Mouse (Mus musculus) embryonic facial prominence, embryonic 12.5 days (tissue): Measurements from ENCODE around the gene Xylt1. TPM values are rescaled to one million over a fixed set of nuclear protein-coding genes. Genes with fewer than 3 reads are reported as not detected.

Experiments
- ATAC-seq: fragments of 200-750 bp; cut with Nextera tagmentation; 2 replicates; pipeline ENCODE4 v1.8.0; 2017; ENCODE audit not compliant: insufficient number of reproducible peaks, insufficient read depth, low FRiP score, low TSS enrichment
- H3K27ac ChIP-seq: fragments of 300-500 bp; sonication (generic); 2 replicates; pipeline ENCODE4 v1.5.1; 2016; ENCODE audit warnings: mild to moderate bottlenecking
- H3K27me3 ChIP-seq: fragments of 300-500 bp; sonication (generic); 2 replicates; pipeline ENCODE4 v1.6.1; 2016; ENCODE audit warnings: mild to moderate bottlenecking, moderate library complexity
- H3K36me3 ChIP-seq: fragments of 300-500 bp; sonication (generic); 2 replicates; pipeline ENCODE4 v1.6.1; 2016; ENCODE audit warnings: mild to moderate bottlenecking
- H3K4me1 ChIP-seq: fragments of 300-500 bp; sonication (generic); 2 replicates; pipeline ENCODE4 v1.6.1; 2016
- H3K4me2 ChIP-seq: fragments of 300-500 bp; sonication (generic); replicated peaks from 2 replicates; pipeline ENCODE4 v1.6.1; 2016; ENCODE audit warnings: mild to moderate bottlenecking, moderate library complexity
- H3K4me3 ChIP-seq: fragments of 300-500 bp; sonication (generic); 2 replicates; pipeline ENCODE4 v1.5.1; 2016; ENCODE audit warnings: mild to moderate bottlenecking
- H3K9ac ChIP-seq: fragments of 300-500 bp; sonication (generic); 2 replicates; pipeline ENCODE4 v1.6.1; 2016; ENCODE audit warnings: mild to moderate bottlenecking, moderate library complexity
- H3K9me3 ChIP-seq: fragments of 300-500 bp; sonication (generic); 2 replicates; pipeline ENCODE4 v1.6.1; 2016; ENCODE audit warnings: mild to moderate bottlenecking, moderate library complexity
- WGBS: fragments of 180-500 bp; shearing (Covaris S2); methylation state at CpG from one replicate; pipeline ENCODE4 v1.1.7; 2016; 5-methylcytosine and 5-hydroxymethylcytosine counted together
- polyA plus RNA-seq: library from polyadenylated mRNA; unstranded; fragments of >200 nt; fragmentation: Nextera tagmentation; extraction: Ambion mirVana; gene quantifications from 2 replicates; pipeline ENCODE4 v1.2.1, GENCODE M21; 2016

The Xylt1 gene
- polyA plus RNA-seq, 1 experiment from 2014 or later = 2.0 TPM

DNA sequence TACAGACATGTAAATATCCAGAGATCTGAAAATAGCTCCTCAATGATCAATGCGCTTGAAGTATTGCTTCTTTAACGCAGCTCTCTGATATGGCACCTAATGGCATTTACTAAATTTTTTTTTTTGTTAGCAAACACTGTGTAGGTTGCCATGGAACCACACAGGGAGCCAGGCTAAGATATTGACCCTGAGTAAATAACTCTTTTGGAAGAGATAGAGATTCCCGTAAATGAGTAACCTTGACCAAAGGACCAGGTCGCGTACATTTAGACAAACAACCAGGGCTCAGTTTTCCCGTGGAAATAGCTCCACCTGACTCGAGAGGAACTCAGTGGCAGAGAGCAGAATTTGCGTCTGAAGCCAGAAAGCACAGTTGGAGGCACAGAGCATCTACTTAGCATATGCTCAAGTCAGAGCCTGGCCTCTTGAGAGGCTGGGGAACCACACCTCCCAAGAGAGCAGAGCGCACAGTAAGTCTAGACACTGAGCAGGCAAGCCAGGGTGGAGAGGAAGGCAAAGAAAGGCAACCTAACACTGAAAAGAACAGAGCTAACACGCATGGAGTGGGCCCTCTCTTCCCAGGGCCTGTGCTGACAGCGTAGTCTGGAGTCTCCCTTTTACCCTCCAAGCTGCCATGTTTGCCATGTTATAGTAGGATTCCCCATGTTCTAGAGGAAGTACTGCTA lies 232.2 kb downstream of the Xylt1 start:
- Histone ChIP-seq H3K4me3 (no peak overlapping the region), H3K9ac (no peak overlapping the region), H3K27ac (no peak overlapping the region), H3K4me1 (no peaks in the 10 kb centered on the region), H3K4me2 (no peak overlapping the region), H3K27me3 (no peaks in the 10 kb centered on the region), H3K9me3 (no peaks in the 10 kb centered on the region), H3K36me3 (no peaks in the 10 kb centered on the region)
- WGBS = 81% methylated on average over 11 of the region's 11 CpGs
- no peak for ATAC-seq

DNA sequence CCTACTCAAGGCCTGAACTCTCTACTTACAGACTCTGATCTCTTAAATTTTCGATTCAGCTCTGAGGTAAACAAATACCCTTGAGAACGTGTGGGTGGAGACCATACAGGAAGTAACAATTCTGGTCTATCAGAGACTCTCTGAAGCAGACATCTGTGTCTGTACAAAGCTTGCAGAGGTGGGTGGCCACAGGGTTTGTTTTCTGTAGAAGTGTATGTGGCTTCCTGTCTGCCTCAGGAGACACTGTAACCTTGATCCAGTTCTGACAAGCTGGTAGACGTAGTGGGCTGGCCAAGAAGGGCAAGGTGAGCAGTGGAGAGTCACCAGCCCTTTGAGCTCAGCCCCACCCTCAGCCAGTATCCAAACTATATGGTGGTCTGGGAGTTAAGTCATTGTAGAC lies 233.0 kb downstream of the Xylt1 start:
- no peak overlapping the region for H3K9ac ChIP-seq
- no peak overlapping the region for H3K27ac ChIP-seq
- H3K27me3 ChIP-seq = no peaks in the 10 kb centered on the region
- WGBS = 36% methylated on average over 3 of the region's 3 CpGs
- ATAC-seq = no peak
- no peaks in the 10 kb centered on the region for H3K9me3 ChIP-seq
- no peaks in the 10 kb centered on the region for H3K36me3 ChIP-seq
- H3K4me2 ChIP-seq = no peak overlapping the region
- H3K4me3 ChIP-seq = no peak overlapping the region
- H3K4me1 ChIP-seq = no peaks in the 10 kb centered on the region

DNA sequence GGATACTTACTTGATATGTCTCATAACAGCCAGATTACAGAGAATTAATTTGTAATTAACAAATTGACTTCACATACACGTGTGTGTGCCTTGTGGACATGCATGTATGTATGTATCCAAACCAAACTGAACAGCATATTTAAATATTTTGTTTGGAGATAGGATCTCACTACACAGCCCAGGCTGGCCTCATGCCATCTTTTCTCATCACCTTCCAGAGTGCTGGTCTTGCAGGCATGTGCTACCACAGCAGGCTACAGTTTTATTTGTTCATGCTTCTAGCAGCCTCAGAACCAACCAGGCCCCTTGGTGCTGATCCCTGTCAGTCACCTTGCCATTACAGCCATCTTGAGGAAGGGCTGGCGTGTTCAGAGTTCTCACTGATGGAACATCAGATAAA lies 233.6 kb downstream of the Xylt1 start:
- Histone ChIP-seq H3K9ac (no peak overlapping the region), H3K27ac (no peak overlapping the region), H3K36me3 (no peaks in the 10 kb centered on the region), H3K4me1 (no peaks in the 10 kb centered on the region), H3K27me3 (no peaks in the 10 kb centered on the region), H3K4me2 (no peak overlapping the region), H3K9me3 (no peaks in the 10 kb centered on the region), H3K4me3 (no peak overlapping the region)
- ATAC-seq = no peak
- 70% methylated on average over 2 of the region's 2 CpGs for WGBS

DNA sequence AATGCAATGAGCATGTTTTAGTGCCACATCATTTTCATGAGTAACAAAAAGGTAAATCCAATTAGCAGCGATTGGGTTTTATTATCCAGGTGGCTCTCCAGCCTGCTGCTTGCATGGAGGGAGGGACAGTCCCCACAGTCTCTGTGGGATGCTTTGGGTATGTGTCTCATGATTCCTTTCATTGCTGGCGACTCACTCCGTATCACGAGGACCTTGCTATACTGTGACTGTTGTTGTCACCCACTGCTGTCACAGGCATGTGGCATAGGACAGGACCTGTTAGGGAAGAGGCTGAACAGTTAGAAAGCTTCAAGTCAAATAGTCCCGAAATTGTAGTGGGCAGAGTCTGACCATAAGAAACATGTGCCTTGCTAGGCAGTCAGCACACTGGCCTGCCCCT lies 234.1 kb downstream of the Xylt1 start:
- Histone ChIP-seq H3K36me3 (no peaks in the 10 kb centered on the region), H3K9ac (no peak overlapping the region), H3K4me3 (no peak overlapping the region), H3K27ac (no peak overlapping the region), H3K4me2 (no peak overlapping the region), H3K27me3 (no peaks in the 10 kb centered on the region), H3K4me1 (no peaks in the 10 kb centered on the region), H3K9me3 (no peaks in the 10 kb centered on the region)
- ATAC-seq = no peak
- 89% methylated on average over 5 of the region's 5 CpGs for WGBS

DNA sequence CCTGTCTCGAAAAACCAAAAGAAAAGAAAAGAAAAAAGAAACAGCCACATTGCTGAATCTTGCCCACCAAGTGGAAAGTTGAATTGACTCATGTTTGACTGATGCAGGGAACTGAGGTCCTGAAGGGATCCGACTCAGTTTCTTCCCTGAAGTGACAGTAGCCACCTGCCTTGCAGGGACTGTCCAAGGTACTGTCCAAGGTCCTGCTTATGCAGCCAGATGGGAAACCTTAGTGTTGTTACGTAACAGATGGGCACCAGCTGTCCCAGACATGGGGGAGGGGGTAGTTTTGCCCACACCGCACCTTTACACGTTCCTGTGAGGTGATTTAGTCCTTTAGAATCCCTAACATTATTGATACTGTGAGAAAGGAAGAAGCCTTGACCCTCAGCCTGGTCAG lies 235.5 kb downstream of the Xylt1 start:
- H3K27ac ChIP-seq = no peak overlapping the region
- 58% methylated on average over 5 of the region's 5 CpGs for WGBS
- no peaks in the 10 kb centered on the region for H3K9me3 ChIP-seq
- ATAC-seq = no peak
- no peak overlapping the region for H3K4me2 ChIP-seq
- H3K36me3 ChIP-seq = no peaks in the 10 kb centered on the region
- H3K27me3 ChIP-seq = no peaks in the 10 kb centered on the region
- H3K9ac ChIP-seq = no peak overlapping the region
- H3K4me1 ChIP-seq = no peaks in the 10 kb centered on the region
- H3K4me3 ChIP-seq = no peak overlapping the region

DNA sequence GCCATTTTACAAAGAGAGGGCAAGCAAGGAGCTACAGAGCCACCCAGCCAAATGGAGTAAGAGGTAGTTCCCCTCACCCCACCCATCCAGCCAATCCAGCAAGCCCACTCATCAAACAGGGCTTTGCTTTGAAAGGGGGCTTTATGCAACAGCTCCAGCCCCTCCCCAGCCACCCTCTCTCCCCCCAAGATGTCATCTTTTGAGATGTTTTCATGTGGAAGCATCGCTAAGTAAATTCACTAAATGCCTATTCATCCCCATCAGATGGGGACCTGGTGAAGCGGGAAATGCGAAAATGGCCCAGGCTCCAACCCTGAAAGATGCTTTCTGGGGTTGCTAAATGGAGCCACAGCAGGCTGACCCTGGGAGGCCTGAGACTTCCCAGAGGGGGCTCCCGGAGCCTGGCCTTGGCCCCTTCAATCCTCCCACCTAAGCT lies 238.0 kb downstream of the Xylt1 start:
- Histone ChIP-seq H3K36me3 (no peaks in the 10 kb centered on the region), H3K4me2 (no peak overlapping the region), H3K27ac (no peak overlapping the region), H3K9ac (no peak overlapping the region), H3K4me3 (no peak overlapping the region), H3K9me3 (no peaks in the 10 kb centered on the region), H3K27me3 (no peaks in the 10 kb centered on the region), H3K4me1 (no peaks in the 10 kb centered on the region)
- 58% methylated on average over 4 of the region's 4 CpGs for WGBS
- no peak for ATAC-seq

DNA sequence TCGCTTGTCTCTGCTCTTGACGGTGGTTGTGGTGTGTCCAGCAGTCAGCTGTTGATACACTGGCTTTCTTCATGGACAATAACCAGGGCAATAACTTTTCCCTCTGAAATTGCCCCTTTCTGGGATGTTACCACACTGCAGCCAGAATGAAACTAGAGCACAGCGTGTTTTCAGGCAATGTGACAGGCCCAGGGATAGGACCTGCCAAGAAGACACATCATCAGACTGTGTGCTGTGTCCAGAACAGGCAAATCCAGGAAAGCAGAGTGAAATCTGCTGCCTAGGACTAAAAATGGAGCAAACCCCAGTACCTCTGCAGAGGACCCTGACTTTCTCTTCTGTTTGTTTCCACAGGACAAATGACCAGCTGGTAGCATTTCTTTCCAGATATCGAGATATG lies 240.8 kb downstream of the Xylt1 start:
- Histone ChIP-seq H3K4me2 (no peak overlapping the region), H3K4me3 (no peak overlapping the region), H3K9ac (no peak overlapping the region), H3K9me3 (no peaks in the 10 kb centered on the region), H3K27me3 (no peaks in the 10 kb centered on the region), H3K27ac (no peak overlapping the region), H3K4me1 (no peaks in the 10 kb centered on the region), H3K36me3 (no peaks in the 10 kb centered on the region)
- ATAC-seq = no peak
- WGBS = 82% methylated on average over 4 of the region's 4 CpGs

DNA sequence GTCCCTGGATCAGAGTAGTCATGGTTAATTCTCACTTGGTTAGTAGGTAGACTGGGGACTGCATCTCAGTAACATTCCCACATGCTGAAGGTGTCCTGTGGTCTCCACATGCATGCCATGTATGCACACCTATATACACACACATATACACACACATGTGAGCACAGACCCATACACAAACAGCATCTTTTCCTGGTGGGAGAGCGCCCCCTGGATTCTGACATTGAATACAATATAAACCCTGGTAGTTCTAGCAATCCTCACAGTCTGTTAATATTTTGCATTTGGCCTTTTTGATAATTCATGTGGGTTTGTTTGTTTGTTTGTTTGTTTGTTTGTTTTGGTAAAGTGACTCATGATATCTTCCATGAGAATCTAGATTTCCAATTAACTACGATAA lies 242.0 kb downstream of the Xylt1 start:
- Histone ChIP-seq H3K9me3 (no peaks in the 10 kb centered on the region), H3K9ac (no peak overlapping the region), H3K4me1 (no peaks in the 10 kb centered on the region), H3K27ac (no peak overlapping the region), H3K36me3 (no peaks in the 10 kb centered on the region), H3K4me3 (no peak overlapping the region), H3K27me3 (no peaks in the 10 kb centered on the region), H3K4me2 (no peak overlapping the region)
- WGBS = 80% methylated on average over 2 of the region's 2 CpGs
- ATAC-seq = no peak

DNA sequence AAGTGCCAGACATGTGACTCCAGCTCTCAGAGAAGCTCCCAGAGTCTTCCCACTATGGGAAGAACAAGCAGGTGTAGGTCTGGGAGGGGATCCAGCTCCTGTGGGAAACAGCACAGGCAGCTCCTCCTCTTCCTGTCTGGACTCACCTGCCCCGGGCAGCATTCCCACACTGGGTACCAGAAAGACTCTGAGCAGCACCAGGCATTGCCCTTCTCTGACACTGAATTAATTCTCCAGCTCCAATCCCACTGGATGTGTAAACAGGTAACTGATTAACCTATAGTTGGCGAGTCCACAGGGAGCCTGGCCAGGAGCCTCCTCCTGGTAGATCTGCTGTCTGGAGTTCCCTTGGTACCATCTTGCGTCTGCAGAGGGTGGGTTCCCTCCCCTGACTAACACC lies 248.0 kb downstream of the Xylt1 start:
- Histone ChIP-seq H3K27me3 (no peaks in the 10 kb centered on the region), H3K9me3 (no peaks in the 10 kb centered on the region), H3K4me3 (no peak overlapping the region), H3K9ac (no peak overlapping the region), H3K4me2 (no peak overlapping the region), H3K4me1 (no peaks in the 10 kb centered on the region), H3K36me3 (no peaks in the 10 kb centered on the region), H3K27ac (no peak overlapping the region)
- WGBS = 77% methylated on average over 3 of the region's 3 CpGs
- ATAC-seq = no peak

DNA sequence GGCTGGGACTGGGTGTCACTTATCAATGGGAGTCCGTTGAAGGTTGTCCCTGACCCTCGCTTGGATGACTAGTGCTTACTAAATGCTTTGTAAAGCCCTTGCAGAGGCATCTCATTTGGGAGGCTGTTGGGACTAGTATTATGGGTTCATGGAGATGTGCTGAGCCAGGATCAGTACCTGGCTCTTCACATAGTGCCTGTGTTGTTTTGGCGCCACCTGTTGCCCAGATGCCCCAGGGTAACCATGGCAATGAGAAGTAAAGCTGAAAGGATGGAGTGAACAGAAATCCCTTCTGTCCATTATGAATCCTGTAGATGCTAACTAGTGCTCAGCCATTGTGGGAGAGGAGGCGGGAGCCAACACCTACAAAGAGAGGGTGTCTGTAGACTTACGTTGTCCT lies 249.9 kb downstream of the Xylt1 start:
- Histone ChIP-seq H3K4me1 (no peaks in the 10 kb centered on the region), H3K9ac (no peak overlapping the region), H3K4me2 (no peak overlapping the region), H3K4me3 (no peak overlapping the region), H3K27me3 (no peaks in the 10 kb centered on the region), H3K36me3 (no peaks in the 10 kb centered on the region), H3K27ac (no peak overlapping the region), H3K9me3 (no peaks in the 10 kb centered on the region)
- 67% methylated on average over 5 of the region's 5 CpGs for WGBS
- no peak for ATAC-seq

DNA sequence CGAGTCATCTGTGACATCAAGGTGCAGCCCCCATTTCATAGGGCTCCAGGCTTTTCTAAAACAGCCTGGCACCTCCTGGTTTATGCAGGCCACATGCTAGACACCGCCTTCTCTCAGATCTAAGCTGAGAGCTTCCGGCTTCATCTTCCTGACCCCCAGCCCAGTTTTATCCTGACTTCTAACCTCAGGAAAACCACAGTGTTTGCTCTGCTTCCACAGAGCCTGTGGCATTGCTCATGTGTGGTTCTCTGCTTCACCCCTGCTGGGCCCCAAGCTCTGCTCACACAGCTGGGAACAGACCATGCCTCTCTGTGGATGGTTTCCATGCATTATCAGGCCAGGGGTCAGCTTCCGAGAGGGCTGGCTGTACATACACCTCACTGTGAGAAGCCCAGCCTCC lies 254.8 kb downstream of the Xylt1 start:
- no peak overlapping the region for H3K4me3 ChIP-seq
- no peaks in the 10 kb centered on the region for H3K4me1 ChIP-seq
- no peak overlapping the region for H3K27ac ChIP-seq
- H3K36me3 ChIP-seq = no peaks in the 10 kb centered on the region
- no peak overlapping the region for H3K4me2 ChIP-seq
- no peak overlapping the region for H3K9ac ChIP-seq
- no peaks in the 10 kb centered on the region for H3K27me3 ChIP-seq
- no peaks in the 10 kb centered on the region for H3K9me3 ChIP-seq
- no peak for ATAC-seq
- 78% methylated on average over 4 of the region's 4 CpGs for WGBS

DNA sequence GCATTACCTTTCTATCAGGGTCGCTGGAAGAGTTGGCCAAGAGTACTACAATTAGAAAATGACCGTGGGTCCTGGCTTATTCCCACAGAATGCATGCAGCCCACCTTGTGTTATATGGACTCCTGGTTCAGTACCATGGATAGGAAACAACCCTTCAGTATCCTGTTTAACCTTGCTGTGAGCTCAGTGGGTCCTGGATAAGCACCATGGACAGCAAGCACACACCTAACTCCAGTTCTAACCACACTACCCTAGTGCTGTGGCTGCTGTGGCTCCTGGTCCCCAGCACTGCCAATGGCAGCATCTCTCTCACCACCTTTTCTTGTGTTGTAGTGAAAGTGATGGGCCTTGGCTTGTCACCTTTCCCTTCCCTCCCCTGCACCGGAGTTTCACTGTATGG lies 255.9 kb downstream of the Xylt1 start:
- no peaks in the 10 kb centered on the region for H3K4me1 ChIP-seq
- H3K4me3 ChIP-seq = no peak overlapping the region
- H3K27me3 ChIP-seq = no peaks in the 10 kb centered on the region
- no peak overlapping the region for H3K27ac ChIP-seq
- 73% methylated on average over 3 of the region's 3 CpGs for WGBS
- no peaks in the 10 kb centered on the region for H3K9me3 ChIP-seq
- ATAC-seq = no peak
- H3K9ac ChIP-seq = no peak overlapping the region
- no peak overlapping the region for H3K4me2 ChIP-seq
- H3K36me3 ChIP-seq = no peaks in the 10 kb centered on the region

DNA sequence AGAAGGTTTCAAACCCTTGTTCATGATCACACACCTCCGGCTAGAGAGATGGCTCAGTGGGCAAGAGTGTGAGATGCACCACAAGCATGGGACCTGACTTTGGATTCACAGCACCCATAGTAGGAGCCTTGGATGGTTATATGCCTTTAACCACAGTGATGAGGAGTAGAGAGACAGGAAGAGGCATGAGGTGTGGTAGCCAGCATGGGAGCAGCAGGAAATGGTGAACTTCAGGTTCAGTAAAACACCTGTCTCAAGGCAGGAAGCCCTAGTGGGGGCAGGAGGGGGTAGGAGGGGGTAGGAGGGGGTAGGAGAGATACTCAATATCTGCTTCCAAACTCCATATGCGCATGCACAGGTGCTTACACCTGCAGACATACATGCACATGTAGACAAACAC lies 257.2 kb downstream of the Xylt1 start:
- 89% methylated on average over 1 of the region's 2 CpGs for WGBS
- Histone ChIP-seq H3K4me2 (no peak overlapping the region), H3K27ac (no peak overlapping the region), H3K36me3 (no peaks in the 10 kb centered on the region), H3K9me3 (no peaks in the 10 kb centered on the region), H3K9ac (no peak overlapping the region), H3K4me1 (no peaks in the 10 kb centered on the region), H3K27me3 (no peaks in the 10 kb centered on the region), H3K4me3 (no peak overlapping the region)
- no peak for ATAC-seq
